Mouse (Mus musculus) liver, embryonic 14 days (tissue): ENCODE results near the gene Nlrc5. TPM values are rescaled to one million over a fixed set of nuclear protein-coding genes. Genes with fewer than 3 reads are reported as not detected.

Experiments
- polyA plus RNA-seq: library from polyadenylated mRNA; depleted of rRNA; stranded (reverse); fragments of >200 nt; gene quantifications from 2 replicates; pipeline ENCODE4 v1.2.3, GENCODE M21; 2012; rRNA removed

Gene Nlrc5
- polyA plus RNA-seq, result 0.23 and 0.37 TPM in 2 replicates

GRCm38 (mm10) chr8:94433981-94434466 is at the start of gene Nlrc5:
Gene Nlrc5, plus strand, starts transcription at chr8:94434356.

GRCm38 (mm10) chr8:94386214-94387026 is 47.7 kb upstream of the Nlrc5 start, which contains the start of gene Herpud1:
Gene Herpud1, plus strand, starts transcription at chr8:94386438.

GRCm38 (mm10) chr8:94532873-94533671 is 98.9 kb downstream of the Nlrc5 start, which contains the start of gene Cpne2:
Gene Cpne2, plus strand, starts transcription at chr8:94532990.

Other genes starting within 250 kb of the Nlrc5 start
- 27.6 and 31.3 TPM in 2 replicates for gene Nup93, start 219.8 kb upstream of the Nlrc5 start, polyA plus RNA-seq
- 0.01 TPM in 2 replicates for gene Slc12a3, start 105.2 kb upstream of the Nlrc5 start, polyA plus RNA-seq
- 43.7 and 47.0 TPM in 2 replicates for gene Herpud1, start 47.9 kb upstream of the Nlrc5 start, polyA plus RNA-seq
- 2.0 and 2.4 TPM in 2 replicates for gene Cpne2, start 98.6 kb downstream of the Nlrc5 start, polyA plus RNA-seq
- 6.2 and 7.0 TPM in 2 replicates for gene Rspry1, start 167.6 kb downstream of the Nlrc5 start, polyA plus RNA-seq
- 17.7 and 21.2 TPM in 2 replicates for gene Fam192a, start 167.6 kb downstream of the Nlrc5 start, polyA plus RNA-seq
- gene Arl2bp, start 232.2 kb downstream of the Nlrc5 start, polyA plus RNA-seq, result 19.0 and 20.6 TPM in 2 replicates